Mouse (Mus musculus): ENCODE data around the gene Zyg11b. TPM values are rescaled to one million over a fixed set of nuclear protein-coding genes. Genes with fewer than 3 reads are reported as not detected.

Zyg11b gene
- total RNA-seq, 4 experiments from 2014 or later = 38.1 to 41.9 (median 40.5) TPM

DNA sequence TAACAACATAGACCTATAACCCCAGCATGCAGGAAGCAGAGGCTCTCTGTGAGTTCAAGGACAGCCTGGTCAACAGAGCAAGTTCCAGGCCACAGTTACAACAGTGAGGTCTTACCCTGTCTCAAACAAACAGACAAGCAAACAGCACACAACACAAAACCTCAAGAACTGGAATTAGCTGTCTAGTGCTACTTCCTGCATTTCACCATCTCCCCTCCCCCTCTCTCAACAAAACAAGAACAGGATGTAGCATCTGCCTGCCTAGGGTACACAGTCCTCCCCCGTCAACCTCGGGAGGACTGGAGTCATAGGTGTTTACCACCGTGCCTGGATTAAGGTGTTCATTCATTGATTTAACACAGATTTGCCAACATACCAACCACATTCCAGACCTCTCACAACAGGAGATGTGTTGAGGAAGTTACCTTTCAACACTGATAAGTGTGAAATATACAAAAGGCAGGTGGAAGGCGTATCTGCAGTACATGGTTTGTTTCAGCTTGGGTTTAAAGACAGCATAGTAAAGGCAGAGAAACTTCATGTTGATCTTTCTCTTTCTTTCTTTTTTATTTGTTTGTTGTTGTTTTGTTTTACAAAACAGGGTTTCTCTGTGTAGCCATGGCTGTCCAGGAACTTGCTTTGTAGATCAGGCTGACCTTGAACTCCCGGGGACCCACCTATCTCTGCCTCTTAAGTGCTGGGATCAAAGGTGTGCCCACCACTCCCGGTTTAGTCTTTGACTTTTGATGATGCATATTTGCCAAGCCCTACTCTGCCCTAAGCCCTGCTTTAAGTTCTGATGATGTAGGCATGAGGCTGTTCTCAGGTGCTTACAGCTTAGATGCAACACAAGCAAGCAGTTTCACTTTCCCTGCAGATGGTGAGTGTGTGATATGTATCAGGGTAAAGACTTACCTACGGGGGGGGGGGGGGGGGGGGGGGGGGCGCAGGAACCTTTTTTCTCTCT lies 18.0 kb upstream of the Zyg11b start:
- no peak for DNase-seq (ENCODE audit: low spot score)

- no peak for DNase-seq (ENCODE audit: low spot score)
Measured at GRCm38 (mm10) chr4:108317656-108318605, 17.0 kb upstream of the Zyg11b start.

DNA sequence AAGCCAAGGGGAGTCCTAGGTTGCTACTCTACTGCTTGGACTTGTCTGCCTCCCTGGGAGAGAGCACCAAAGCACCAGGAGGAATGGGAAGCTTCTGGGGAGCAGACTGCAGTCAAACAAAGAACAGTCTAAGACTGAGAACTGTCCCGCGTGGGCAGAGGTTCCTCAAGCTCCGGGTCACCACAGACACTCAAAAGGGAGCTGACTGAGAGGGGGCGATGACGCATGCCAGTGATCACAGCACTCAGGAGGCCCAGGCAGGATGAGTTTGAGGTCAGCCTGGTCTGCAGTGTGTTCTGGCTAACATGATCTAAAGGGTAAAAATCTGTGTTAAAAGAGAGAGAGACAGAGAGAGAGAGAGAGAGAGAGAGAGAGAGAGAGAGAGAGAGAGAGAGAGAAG lies 13.1 kb upstream of the Zyg11b start:
- no peak for DNase-seq (ENCODE audit: low spot score)

GRCm38 (mm10) chr4:108310706-108311105 lies 9.8 kb upstream of the Zyg11b start:
- no peak for DNase-seq (ENCODE audit: low spot score)

DNA sequence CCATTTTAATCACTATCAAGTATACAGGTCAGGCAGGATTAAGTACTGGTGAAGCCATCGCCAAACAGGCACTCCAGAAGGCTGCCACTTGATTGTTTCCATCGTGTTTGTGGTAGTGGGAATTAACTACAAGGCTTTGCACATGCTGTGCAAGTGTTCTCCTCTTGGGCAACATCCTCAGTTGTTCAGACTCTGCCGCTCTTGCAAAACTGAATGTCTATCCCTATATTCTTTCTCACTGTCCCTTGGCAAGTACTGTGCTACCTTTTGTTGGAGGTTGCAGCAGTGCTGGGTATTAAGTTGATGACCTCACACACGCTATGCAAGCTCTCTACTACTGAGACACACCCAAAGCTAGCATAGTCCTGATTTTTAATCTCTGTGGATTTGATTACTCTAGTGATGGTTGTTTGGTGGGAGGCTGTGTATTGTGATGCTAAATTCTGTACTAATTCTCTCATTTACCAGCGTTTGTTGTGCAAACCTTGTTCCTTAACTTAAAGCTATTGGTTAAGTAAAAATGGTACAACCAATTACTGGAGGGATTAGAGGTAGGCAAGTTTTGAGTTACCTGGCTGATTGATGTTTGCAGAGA lies 1.5 kb upstream of the Zyg11b start:
- DNase-seq (ENCODE audit: low spot score) = no peak

DNA sequence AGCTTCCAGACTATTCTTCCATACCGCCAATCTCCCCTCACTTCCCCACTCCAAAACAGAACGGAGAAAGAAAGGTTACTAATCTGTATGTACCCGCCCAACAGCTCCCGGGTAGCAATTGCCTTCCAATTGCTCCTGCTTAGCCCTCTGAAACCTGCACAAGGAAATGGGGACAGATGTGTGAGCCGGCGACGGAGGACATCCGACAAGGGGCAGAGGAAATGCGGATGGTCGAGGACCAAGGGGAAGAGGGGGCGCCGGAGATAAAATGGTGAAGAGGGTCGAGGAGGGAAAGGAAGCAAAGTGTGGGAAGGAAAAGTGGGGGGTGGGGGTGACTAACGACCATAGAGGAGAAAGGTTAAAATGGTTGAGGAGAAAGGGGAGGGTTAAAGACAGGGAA lies 630 bp downstream of the Zyg11b start:
- DNase-seq (ENCODE audit: low spot score) = no peak

GRCm38 (mm10) chr4:108276973-108277372 lies 23.9 kb downstream of the Zyg11b start:
- DNase-seq (ENCODE audit: low spot score) = no peak

- DNase-seq (ENCODE audit: low spot score) = no peak
Measured at GRCm38 (mm10) chr4:108272286-108272685, 28.6 kb downstream of the Zyg11b start.

DNA sequence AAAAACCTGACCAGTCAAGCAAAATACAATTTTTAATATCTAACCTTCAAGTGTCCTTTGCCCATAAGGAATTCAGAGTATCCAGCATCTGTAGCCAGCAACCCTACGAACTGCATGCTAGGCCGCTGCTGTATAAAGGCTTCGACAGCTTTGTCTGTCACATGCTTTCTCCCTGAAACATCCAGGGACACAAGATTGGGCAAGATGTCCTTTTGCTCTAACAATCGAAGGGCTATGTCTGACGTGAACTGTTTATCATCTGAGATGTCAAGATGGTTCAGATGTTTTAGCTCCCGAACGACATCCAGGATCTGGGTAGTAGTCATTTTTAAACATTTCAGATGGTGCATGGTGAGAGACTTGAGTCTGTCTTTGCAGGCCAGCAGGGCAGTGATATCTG lies 35.1 kb downstream of the Zyg11b start:
- DNase-seq (ENCODE audit: low spot score) = no peak

DNA sequence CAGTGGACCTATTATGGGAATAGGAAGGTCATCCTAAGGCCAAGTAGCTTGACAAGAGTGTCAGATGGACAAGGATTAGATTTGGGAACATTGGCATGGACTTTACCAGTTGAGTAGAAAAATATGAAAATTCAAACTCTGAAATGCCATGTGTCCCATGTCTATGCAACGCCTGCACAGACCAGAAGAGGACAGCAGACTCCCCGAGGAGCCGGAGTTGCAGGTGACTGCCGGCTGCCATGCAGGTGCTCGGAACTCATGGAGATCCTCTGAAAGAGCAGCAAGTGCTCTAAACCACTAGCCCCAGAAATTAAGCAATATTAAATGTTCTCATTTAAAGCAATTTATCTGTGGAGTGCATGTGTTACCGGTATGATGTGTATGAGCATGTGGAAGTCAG lies 47.6 kb downstream of the Zyg11b start:
- no peak for DNase-seq (ENCODE audit: low spot score)

DNA sequence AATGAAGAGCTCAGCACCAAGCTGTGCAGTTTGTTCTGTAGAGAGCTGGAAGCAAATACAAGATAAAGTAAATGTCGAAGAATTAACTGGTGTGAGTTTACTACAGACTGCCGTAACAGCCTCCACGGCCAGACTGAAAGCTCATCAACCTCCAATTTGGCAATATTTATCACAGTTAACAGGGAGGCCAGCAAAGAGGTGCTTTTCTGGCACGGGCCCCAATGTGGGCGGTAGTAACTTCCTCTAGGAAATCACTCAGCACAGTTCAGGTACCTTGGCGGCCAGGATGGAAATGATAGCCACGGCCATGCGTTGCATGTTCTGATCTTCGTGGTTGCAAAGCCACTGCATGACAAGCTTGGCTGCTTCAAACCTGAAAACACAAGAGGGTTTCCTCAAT lies 50.4 kb downstream of the Zyg11b start:
- DNase-seq (ENCODE audit: low spot score) = peak; percentile 3

DNA sequence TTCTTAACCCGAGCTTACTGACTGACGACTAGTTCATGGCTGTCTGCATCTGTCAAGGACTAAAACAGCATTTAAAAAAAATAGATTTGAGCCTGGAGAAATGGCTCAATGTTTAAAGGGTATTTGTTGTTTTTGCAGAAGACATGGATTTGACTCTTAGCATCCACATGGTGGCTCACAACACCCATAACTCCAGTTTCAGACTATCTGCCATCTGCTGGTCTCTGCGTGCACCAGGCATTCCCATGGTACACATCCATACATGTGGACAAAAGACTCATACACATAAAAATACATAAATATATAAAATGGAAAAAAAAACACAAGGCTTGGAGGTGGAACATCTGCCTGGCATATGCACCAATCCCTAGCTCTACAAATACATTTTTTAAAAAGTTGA lies 51.6 kb downstream of the Zyg11b start:
- DNase-seq (ENCODE audit: low spot score) = no peak

- no peak for DNase-seq (ENCODE audit: low spot score)
Measured at GRCm38 (mm10) chr4:108233654-108234053, 67.2 kb downstream of the Zyg11b start.

- DNase-seq (ENCODE audit: low spot score) = no peak
Measured at GRCm38 (mm10) chr4:108225341-108225872, 75.5 kb downstream of the Zyg11b start.

- no peak for DNase-seq (ENCODE audit: low spot score)
Measured at GRCm38 (mm10) chr4:108222507-108222906, 78.4 kb downstream of the Zyg11b start.

DNA sequence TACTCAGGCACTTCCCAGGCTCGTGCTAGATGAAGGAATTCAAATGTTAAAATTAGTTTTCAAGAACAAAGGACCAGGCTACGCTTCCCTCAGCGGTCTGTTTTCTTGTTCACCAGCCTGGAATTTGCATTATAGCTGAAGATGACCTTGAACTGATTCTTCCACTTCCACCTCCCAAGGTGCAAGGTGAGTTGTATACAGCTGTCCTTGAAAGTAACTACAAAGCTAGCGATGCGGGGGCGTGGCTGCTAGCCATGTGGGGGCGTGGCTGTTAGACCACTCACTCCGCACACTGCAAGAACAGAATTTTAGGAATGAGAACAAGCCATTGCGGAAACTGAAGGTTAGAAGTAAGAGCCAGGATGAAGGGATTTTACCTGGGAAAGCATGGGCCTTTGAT lies 81.9 kb downstream of the Zyg11b start:
- DNase-seq (ENCODE audit: low spot score) = no peak

DNA sequence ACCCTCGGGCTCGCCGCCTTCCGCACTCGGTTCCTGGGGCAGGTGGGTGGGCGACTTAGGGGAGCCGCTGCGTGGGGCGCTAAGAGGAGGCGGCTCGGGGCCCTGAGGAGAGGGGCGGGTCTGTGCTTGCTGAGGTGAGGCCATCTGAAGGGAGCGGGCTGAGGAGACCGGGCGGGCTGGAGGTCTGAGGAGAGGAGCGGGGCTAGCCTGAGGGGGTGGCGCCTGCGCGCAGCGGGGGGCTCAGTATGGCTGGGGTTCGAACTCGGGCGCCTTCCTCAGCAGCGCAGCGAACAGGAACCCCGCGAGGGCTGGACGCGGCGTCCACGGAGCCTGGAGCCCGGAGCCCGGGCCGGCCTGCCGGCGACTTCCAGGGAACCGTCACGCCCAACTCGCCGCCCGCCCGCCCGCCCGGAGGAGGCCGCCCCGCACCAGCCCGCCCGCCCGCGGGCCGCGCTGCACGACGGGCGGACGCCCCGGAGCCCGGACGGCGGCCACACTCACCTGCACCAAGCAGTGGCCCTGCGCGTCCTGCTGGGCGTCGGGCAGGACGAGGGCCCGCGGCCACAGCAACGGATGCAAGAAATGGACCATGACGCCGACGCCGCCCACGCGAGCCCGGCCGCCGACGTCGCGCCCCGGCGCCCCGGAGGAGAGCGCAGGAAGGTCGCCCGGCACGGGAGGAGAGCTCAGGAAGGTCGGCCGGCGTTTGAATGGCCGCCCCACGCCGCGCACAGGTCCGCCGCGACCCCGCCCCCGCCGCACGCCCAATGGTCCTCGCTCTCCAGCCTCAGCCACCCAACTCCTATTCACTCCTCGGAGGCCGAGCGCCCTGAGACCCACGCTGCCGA lies 83.3 kb downstream of the Zyg11b start, which contains the start of gene Zyg11a:
Zyg11a (minus strand) TSS at position 717 of the 848 bp plus-strand sequence.
- DNase-seq (ENCODE audit: low spot score) = no peak

DNA sequence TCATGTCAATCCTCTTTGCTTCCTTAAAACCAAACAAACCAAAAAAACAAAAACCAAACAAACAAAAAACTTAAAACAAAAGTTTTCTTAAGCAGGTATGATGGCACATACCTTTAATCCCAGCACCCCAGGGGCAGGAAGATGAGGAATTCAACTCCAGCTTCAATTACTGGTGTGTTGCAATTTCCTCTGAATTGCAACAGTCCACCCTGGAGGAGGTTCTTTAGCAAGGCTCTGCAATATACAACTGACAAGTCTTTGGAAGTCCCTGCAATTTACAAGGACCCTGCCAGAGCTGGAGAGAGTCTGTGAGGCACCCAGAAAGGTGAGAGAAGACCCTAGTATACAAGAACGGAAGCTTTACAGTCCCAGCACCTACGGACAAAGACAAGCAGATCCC lies 87.9 kb downstream of the Zyg11b start:
- no peak for DNase-seq (ENCODE audit: low spot score)

- no peak for DNase-seq (ENCODE audit: low spot score)
Measured at GRCm38 (mm10) chr4:108204629-108205028, 96.3 kb downstream of the Zyg11b start.

DNA sequence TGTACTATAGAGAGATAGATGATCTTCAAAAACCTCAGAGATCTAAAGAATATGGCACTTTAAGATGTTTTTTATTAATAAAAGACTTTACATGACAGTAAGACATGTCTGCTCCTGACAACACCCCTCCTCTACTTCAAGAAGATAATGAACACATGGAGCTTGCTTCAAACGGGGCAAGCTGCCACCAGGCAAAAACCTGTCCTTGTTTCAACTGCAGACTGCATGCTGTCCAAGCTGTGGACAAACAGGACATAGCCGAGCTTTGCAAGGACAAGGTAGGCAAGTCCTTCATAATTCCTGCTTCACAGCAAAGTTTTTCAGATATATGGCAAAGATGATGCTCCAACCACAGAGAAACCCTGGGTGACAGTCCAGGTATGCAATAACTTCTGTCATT lies 101.7 kb downstream of the Zyg11b start:
- no peak for DNase-seq (ENCODE audit: low spot score)
